Mouse (Mus musculus): Measurements from ENCODE around the gene Dnah8. TPM values are rescaled to one million over a fixed set of nuclear protein-coding genes. Genes with fewer than 3 reads are reported as not detected.

Dnah8 gene
- polyA plus RNA-seq, 1 experiment from 2014 or later: 12.6 TPM

DNA sequence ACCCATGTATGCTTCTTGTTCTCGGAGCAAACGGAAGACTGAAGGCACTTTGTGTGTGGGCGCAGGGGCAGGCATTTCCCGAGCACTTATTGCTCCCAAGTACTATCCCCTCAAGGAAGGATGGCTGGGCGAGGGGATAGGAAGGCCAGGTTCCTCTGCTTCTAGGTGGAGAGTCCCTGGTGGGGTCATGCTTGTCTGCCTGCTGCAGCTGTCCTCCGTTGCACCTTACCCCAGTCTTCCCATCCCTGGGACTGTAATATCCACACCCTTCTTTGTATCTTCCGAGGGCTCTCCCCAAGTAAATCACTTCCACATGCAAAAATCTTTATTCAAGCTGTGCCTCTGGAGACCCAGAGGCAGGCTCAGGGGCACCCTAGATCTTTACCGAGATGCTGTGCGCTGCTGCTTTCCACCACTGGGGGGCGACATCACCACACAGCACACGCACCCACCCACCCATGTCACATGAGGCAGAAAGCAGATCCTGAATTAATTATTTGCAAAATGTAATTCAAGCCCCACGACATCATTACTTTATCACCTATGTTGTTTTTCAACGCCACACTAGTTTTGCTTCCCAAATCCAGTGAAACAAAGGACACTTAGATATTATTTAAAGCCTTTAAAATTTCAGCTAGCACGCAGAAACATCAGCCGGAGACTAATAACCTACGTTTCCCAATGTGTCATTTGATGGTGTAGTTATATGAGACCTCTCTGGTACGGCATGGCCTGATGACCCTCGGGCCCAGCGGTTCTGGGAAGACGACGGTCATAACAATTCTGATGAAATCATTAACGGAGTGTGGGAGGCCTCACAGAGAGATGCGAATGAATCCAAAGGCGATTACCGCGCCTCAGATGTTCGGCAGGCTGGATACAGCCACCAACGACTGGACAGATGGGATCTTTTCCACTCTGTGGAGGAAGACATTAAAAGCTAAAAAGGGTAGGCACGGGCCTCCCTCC is 122.2 kb downstream of the Dnah8 start:
- peak; percentile 67 for DNase-seq (ENCODE audit: low spot score)

DNA sequence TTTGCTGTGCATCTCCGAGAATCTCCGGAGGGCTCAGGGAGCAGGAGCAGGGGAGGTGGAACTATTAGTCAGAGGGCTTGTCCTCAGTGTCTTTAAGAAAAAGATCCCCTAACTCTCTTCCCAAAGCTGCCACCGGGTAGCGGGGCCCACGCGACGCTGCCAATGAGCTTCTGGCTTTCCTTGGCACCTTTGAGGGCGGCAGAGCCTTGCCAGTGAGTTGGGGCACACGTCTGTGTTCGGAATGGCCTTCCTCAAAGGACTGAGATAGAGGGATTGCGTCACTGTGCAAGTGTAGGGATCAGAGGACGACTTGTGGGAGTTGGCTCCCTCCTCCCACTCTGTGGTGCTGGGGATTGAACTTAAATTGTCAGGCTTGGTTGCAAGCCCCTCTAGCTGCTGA is 125.2 kb downstream of the Dnah8 start:
- DNase-seq (ENCODE audit: low spot score): no peak

DNA sequence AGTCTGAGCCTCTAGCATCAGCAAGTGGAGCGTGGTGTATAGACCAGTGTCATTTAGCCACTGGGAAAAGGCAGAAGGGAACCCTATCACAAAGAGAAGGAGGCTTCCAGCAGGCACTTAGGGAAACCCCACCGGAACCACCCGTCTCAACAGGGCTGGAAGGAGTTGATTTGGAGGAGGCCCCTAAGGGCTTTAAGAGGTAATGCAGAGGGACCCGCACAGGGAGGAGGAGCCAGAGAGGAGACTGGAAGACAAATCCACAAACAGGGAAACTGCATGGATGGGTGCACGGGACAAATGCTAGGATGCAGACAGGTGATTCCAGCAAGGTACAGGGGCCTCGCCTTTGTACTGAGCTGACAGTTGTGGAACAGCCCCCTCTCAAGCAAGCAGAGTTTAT is 126.1 kb downstream of the Dnah8 start:
- no peak for DNase-seq (ENCODE audit: low spot score)

DNA sequence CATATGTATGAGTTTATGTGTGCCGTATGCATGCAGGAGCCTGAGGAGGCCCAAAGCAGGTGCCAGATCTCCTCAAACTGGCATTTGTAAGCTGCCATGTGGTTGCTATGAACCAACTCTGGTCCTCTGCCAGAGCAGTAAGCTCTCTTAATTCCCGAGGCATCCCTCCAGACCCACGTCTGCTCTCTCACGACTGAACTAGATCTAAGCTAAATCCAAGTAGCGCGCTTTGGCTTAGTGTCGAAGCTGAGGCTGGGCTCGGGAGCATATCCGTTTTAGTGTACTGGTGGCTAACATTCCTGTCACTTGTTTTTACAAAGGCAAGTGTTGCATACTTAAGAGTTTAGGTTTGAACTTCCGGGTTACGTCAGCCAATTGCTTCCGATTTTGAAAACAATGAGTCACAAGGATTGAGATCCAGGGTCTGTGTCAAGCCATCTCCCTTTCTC is 128.2 kb downstream of the Dnah8 start:
- DNase-seq (ENCODE audit: low spot score): no peak

- DNase-seq (ENCODE audit: low spot score): no peak
Observed at GRCm38 (mm10) chr17:30753201-30753600, 129.0 kb downstream of the Dnah8 start.

GRCm38 (mm10) chr17:30756771-30757170 is 132.6 kb downstream of the Dnah8 start:
- no peak for DNase-seq (ENCODE audit: low spot score)

GRCm38 (mm10) chr17:30760307-30760706 is 136.2 kb downstream of the Dnah8 start:
- DNase-seq (ENCODE audit: low spot score): no peak

DNA sequence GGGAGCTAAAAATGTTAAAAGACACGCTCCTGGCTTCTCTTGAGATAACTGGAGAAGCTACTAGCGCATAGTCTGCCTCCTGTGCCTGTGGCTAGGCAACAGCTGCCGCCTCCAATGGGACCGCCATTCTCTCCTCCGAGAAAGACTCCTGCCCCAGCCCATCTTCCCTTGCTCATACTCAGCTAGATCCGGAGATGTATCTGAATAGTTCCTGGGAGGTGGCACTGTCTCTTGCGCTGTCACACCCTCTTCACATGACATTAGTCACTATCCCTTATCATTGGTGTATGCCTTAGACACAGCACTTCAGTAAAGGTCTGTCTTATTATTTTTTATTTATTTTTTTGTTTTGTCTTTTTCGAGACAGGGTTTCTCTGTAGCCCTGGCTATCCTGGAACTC is 140.1 kb downstream of the Dnah8 start:
- no peak for DNase-seq (ENCODE audit: low spot score)

DNA sequence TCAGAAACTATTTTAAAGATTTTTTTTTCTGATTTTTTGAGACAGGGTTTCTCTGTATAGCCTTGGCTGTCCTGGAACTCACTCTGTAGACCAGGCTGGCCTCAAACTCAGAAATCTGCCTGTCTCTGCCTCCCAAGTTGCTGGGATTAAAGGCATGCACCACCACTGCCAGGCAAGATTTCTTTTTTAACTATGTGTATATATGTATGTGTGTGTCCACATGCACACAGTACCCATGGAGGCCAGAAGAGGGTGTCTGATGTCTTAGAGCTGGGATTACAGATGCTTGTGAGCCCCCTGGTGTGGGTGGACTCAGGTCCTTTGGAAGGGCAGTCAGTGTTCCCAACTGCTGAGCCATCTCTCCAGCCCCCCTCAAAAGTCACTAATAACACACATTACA is 150.3 kb downstream of the Dnah8 start:
- DNase-seq (ENCODE audit: low spot score): no peak

- DNase-seq (ENCODE audit: low spot score): no peak
Observed at GRCm38 (mm10) chr17:30775096-30775495, 150.9 kb downstream of the Dnah8 start.

- DNase-seq (ENCODE audit: low spot score): no peak
Observed at GRCm38 (mm10) chr17:30781046-30781445, 156.9 kb downstream of the Dnah8 start.

DNA sequence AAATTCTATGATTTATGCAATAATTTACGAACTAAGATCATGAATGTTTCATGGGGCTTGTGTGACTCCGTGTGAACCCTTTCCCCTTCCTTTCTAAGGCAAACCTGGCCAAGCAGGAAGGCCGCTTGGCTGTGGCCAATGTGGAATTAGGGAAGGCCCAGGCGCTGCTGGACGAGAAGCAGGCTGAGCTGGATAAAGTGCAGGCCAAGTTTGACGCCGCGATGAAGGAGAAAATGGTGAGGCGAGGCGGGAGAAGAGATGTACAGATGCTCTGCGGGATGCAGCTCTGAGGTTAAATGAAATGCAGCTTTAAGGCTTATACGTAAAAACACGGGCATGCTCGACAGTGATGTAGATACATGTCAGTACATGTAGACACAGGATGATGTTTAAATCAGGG is 158.1 kb downstream of the Dnah8 start:
- DNase-seq (ENCODE audit: low spot score): no peak

- DNase-seq (ENCODE audit: low spot score): no peak
Observed at GRCm38 (mm10) chr17:30788361-30788760, 164.2 kb downstream of the Dnah8 start.

- DNase-seq (ENCODE audit: low spot score): no peak
Observed at GRCm38 (mm10) chr17:30790816-30791215, 166.7 kb downstream of the Dnah8 start.

DNA sequence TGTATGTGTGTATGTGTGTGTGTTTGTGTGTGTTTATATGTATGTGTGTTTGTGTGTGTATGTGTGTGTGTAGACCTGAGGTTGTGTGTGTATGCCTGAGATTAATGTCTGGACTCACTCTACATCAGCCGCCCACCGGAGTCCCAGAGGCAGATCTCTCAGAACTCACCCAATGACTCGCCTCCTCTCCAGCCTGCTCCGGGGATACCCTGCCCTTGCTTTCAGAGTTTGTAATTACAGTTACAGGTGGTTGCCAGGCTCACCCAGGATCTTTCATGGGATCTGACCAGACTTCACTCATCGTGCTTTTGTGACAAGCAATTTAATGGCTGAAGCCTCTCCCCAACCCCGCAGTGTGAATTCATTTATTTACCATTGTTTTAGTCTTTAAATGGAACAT is 168.2 kb downstream of the Dnah8 start:
- no peak for DNase-seq (ENCODE audit: low spot score)

GRCm38 (mm10) chr17:30796616-30797015 is 172.5 kb downstream of the Dnah8 start:
- DNase-seq (ENCODE audit: low spot score): no peak

DNA sequence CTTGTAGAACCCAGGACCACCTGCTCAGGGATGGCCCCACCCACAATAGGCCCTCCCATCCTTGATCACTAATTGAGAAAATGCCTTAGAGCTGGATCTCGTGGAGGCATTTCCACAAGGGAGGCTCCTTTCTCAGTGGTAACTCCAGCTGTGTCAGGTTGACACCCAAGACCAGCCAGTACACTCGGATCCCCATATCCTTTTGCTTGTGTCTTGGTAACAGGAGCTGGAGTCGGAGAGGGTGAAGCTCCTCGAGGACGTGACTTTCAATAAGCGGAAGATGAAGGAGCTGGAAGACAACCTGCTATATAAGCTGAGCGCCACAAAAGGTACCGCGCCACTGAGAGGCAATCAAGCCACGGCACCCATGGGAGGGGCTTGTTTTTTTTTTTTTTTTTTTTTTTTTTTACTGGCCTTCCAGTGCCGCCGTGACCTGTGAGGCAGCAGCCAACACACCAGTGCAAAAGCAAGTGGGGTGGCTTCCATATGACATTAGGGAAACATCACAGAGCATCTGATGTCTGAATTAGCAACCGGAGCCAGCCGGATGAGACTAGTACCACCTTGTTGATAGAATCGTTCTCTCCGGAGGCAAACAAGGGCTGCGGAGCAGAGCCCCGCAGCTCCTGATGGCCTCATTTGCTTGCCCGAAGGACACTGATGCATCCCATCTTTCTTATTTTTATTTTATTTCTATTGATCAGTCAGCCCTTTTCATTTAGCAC is 176.3 kb downstream of the Dnah8 start:
- no peak for DNase-seq (ENCODE audit: low spot score)

- no peak for DNase-seq (ENCODE audit: low spot score)
Observed at GRCm38 (mm10) chr17:30803668-30804067, 179.5 kb downstream of the Dnah8 start.

- no peak for DNase-seq (ENCODE audit: low spot score)
Observed at GRCm38 (mm10) chr17:30804955-30805354, 180.8 kb downstream of the Dnah8 start.

DNA sequence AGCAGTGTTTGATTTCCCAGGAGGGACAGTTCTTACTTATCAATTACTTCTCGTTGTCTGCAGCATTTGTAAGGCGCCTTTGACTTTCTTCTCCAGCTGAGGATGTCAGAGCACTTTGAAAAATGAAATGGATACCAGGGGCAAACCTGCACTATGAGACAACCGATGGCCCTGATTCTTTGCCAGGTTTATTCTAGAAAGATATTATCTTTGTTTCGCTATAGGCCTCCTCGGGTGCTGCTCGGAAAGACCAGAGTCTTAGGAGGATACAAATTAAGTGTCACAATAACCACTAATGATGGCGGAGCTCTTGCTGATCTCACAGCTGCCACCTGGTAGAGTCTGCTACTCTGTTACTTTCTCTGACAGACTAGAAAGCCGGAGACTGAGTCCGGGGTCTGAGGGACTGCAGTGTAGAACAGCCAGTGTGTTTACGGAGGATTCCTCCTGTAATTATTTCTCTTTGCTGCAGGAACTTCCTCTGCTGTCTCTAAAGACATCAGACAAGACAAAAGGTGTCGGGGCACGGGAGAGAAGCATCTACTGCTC is 181.4 kb downstream of the Dnah8 start:
- DNase-seq (ENCODE audit: low spot score): no peak

DNA sequence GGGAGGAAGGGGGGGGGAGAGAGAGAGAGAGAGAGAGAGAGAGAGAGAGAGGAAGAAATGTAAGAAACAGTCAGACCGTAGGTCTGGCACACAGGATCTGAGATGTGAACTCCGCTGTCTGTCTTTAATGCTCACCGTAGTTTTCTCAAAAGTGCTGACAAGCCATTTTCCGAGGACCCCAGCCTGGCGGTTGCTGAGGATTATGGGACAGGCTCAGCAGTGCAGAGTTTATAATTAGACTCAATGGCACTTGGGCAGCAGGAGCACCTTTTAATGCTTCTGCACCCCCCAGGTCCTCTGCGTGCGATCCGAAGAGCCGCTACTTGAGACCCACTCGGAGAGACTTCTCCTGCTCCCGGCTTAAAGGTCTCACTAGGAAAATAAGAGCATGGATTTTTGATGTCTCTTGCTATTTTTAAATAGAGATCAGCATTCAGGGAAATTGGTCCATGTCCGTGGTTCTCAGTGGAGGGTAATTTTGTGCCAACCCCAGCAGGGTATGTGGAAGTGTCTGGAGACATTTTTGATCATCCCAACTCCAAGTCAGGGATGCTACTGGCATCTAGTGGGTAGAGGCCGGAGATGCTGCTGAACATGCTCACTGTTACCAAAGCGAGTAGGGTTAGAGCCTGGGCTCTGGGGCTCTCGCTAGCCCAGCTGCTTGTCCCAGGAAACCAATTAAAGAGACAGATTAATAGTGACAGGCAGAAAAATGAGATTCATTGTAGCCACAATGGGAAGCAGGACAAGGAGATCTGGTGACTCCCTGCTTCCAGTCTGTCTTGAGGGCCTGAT is 184.9 kb downstream of the Dnah8 start:
- no peak for DNase-seq (ENCODE audit: low spot score)
